Mouse (Mus musculus): ENCODE data around the gene Gnat1.

The Gnat1 gene

DNA sequence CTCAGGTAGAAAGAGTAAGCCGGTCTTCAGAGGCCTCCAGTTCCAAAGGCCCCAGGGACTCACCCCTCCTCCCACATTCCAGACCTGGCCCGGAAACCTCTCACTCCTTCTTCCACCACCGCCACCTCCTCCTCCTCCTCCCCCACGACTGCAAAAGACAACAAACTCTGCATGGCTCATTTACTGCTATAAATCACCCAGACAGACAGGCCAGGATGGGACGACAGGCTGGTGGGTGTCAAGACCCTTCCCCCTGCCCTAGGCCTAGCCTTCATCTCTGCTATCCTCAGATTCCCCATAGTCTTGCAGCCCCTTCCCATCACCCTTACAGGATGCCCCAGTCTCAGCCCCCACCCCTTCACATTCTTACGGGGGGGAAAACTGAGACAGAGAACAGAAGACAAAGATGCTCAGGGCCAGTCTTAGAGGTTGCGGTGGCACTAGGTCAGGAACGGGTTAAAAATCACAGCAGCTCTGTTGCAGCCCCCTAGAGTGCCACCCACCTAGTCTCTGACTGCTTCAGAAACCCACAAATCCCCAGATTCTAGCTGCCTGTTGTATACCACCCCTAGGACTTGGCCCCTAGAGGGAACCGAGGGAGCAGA lies 20.0 kb upstream of the Gnat1 start:
- DNase-seq = no peak

GRCm38 (mm10) chr9:107698611-107699190 lies 19.2 kb upstream of the Gnat1 start:
- no peak for DNase-seq

GRCm38 (mm10) chr9:107697811-107698521 lies 18.5 kb upstream of the Gnat1 start:
- DNase-seq = no peak

DNA sequence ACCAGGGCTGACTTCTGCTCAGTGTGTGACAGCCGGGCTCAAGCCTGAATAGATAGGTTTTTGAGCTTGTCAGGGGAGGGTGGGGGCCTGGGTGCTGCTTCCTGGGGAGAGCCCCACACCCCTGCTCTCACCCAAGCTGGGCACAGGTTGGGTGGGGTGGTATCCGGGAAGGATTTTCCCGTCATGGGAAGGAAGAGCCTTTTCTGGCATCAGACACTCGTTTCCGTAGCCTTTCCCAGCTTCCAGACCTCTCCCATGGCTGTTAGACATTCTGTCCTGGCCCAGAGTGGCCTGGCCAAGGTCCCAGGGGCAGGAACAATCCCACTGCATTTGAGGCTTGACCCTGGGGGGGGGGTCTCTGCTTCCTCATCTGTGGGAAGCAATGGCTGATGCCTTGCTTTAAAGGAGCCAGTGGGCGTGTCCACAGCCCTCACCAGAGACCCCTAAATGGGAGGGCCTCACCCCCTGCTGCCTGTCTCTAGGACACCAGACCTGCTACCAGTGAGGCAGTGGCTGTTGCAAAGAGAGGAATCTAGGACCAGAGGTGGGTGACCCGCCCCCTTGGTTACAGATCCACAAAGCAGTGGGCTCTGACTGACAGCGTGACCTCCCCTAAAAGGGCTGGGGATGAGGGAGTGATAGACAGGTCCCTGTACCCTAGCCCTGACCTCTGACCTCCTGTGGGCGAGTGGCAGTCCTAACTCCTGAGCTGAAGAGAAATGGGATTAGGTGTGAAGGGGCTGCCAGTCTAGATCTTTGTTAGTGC lies 17.5 kb upstream of the Gnat1 start:
- DNase-seq = no peak

GRCm38 (mm10) chr9:107696106-107696479 lies 16.6 kb upstream of the Gnat1 start:
- DNase-seq = no peak

GRCm38 (mm10) chr9:107695441-107696105 lies 16.1 kb upstream of the Gnat1 start:
- no peak for DNase-seq

GRCm38 (mm10) chr9:107694627-107695026 lies 15.1 kb upstream of the Gnat1 start:
- no peak for DNase-seq

GRCm38 (mm10) chr9:107693433-107693987 lies 14.0 kb upstream of the Gnat1 start:
- no peak for DNase-seq

- DNase-seq = no peak
Measured at GRCm38 (mm10) chr9:107692785-107693184, 13.3 kb upstream of the Gnat1 start.

DNA sequence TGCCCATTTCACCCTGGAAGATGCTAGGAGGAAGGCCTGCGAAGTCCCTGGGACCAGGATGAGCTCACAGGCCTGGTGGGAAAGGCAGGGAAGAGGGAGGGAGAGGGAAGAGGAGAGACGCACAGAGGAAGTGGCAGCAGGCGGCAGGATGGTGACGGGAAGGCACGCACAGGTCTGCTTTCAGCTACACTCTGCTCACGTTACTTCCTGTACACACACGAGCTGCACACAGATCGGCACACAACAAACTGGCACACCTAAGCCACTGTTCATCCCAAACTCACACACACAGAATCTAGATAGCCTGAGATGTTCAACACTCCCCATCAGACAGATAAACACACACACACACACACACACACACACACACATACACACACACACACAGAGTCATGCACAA lies 10.9 kb upstream of the Gnat1 start:
- DNase-seq = no peak

- DNase-seq = no peak
Measured at GRCm38 (mm10) chr9:107688939-107689338, 9.4 kb upstream of the Gnat1 start.

DNA sequence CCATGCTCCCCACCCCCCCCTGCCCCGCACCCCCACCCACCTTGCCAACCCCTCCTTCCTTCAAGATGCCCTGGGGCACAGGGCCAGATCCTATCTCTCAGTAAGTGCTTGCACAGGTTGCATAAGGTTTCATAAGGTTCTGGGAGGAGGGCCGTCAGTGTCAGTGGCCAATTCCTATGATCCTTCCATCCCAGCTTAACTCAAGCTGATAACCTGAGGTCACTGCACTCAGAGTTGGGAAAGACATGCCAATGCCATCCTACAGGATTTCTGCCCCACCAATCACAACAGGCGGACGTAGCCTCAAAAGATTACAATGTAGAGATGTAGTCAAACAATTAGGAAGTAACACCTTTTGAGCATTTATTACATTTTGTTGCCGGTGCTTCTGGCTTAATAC lies 8.9 kb upstream of the Gnat1 start:
- no peak for DNase-seq

- DNase-seq = peak; percentile 75
Measured at GRCm38 (mm10) chr9:107685231-107685981, 5.9 kb upstream of the Gnat1 start.

DNA sequence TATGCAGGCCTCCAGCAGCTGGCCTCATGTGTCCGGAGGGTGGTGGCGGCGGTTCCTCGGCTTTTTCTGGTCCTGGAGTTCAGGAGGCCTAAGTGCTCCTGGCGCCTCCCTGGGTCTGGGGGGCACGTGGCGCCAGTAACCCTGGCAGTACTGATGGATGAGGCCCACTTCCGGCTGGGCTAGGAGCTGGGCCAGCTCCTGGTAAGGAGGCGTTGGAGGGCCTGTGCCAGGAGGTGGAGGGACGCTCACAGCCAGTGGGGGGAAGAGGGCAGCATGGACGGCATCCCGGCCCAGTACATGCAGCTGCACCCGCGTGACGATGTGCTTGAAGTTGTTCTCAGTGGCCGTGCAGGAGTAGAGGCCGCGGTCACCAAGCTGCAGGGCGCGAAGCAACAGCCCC lies 2.9 kb upstream of the Gnat1 start:
- no peak for DNase-seq

GRCm38 (mm10) chr9:107678861-107679260 lies 651 bp downstream of the Gnat1 start:
- DNase-seq = no peak

GRCm38 (mm10) chr9:107677819-107678526 lies 1.5 kb downstream of the Gnat1 start:
- DNase-seq = peak in 1 of 2 experiments; percentile 65

DNA sequence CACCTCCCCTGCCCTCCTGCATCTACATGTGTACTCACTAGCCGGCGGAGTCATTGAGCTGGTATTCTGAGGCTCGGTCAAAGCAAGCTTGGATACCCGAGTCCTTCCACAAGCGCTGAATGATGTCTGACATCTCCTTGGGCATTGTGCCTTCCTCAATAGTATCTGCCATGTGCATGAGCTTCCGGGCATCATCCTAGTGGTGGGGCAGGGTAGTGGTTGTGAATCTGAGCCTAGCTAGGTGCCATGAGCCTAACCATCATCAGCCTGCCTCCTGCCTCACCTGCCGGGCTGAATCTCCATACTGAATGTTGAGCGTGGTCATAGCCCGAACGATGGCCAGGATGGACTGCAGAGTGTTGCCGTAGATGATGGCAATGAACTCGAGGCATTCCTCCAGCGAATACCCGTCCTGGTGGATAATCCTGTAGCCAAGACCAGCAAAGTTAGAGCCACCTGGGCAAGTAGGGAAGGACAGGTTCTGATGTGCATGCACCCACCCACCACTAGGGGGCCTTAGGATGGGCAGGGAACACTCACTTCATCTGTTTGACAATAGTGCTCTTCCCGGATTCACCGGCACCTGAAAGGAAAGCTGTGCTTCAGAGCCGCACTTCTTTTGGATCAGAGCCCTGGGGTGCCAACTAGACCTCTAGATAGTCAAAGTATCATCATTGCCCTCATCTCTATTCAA lies 2.3 kb downstream of the Gnat1 start:
- peak; percentile 58 to 63 for DNase-seq

GRCm38 (mm10) chr9:107676302-107676701 lies 3.2 kb downstream of the Gnat1 start:
- DNase-seq = peak in 1 of 2 experiments; percentile 18

DNA sequence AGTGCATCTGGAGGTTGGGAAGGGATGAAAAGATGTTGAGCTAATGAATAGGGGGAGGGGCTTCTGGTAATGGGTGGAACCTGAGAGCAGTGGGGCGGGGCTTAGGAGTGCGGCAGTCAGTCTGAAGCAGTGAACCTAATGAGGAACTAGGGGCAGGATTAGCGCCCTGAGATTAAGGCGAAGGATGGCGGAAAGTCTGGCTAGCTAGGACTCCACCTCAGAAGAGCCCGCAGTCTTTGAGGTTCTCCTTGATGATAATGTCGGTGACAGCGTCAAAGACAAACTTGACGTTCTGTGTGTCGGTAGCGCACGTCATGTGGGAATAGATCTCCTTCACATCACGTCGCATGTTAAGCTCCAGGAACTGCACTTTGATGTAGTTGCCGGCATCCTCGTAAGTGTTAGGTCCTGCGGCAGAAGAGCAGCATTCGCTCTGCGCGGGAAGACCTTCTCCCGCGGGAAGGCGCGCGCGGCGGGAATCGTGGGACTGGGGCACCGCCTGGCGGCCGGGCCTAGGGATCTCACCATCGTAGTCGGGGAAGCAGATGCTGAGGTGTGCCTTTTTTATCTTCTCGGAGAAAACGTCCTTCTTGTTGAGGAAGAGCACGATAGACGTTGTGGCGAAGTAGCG lies 3.7 kb downstream of the Gnat1 start:
- DNase-seq = peak; percentile 68 to 71
